Mouse (Mus musculus) stomach, postnatal 0 days (tissue): ENCODE results near the gene Rnf181.

Experiments used
- CTCF ChIP-seq: IDR thresholded peaks from 2 replicates; pipeline ENCODE4 v1.5.1; 2016; ENCODE audit warnings: antibody characterized with exemption, low read depth, mild to moderate bottlenecking, moderate library complexity
- EP300 ChIP-seq: optimal IDR thresholded peaks from 2 replicates; pipeline ENCODE3; 2016; ENCODE audit warnings: antibody characterized with exemption

DNA sequence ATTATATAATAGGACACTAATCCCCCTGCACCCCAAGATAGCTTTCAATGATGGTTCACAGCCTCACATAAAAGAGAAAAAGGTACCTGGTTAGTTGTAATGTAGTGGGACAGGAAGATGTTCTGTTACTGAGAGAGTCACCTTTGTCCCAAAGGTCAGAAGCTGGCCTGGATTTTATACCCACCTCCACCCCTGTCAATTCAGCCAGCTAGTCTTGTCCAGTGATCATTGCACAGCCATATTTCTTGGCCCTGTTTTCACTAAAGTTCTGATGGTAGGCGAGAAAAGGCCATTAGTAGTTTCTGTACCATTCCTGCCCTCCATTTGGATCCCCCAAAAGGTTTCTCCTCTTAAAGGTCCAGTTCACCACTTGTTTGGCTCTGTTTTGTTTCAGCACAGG is 12.7 kb downstream of the Rnf181 start:
- TF ChIP-seq CTCF (no peak), EP300 (no peak)
